Mouse (Mus musculus) gastrocnemius, adult 8-10 months (tissue): ENCODE results near the gene Kpna3. TPM values are rescaled to one million over a fixed set of nuclear protein-coding genes. Genes with fewer than 3 reads are reported as not detected.
"Not testable (repeated sequence)": the region's sequence is repeated elsewhere in the genome, so short reads cannot be mapped to it uniquely, and the experiment has no call there.

ENCODE experiments used
- DNase-seq, 2 experiments: peaks; one replicate each; pipeline ENCODE4 v3.0.0; 2022; ENCODE audit warnings: low spot score in 2 of 2
- total RNA-seq, 4 experiments: library from RNA; stranded (reverse); gene quantifications; 2 replicates each; pipeline ENCODE4 v1.2.4; 2022

Gene Kpna3
- total RNA-seq, 4 experiments from 2014 or later: 113 to 141 (median 124) TPM

GRCm38 (mm10) chr14:61404941-61405340, 34.7 kb downstream of the Kpna3 start:
- no peak for DNase-seq

GRCm38 (mm10) chr14:61394745-61395144, 44.9 kb downstream of the Kpna3 start:
- no peak for DNase-seq

- DNase-seq: peak; percentile 32 to 40
Observed at GRCm38 (mm10) chr14:61390586-61390985, 49.1 kb downstream of the Kpna3 start.

- DNase-seq: no peak
Observed at GRCm38 (mm10) chr14:61367290-61367689, 72.4 kb downstream of the Kpna3 start.

GRCm38 (mm10) chr14:61364656-61365055, 75.0 kb downstream of the Kpna3 start:
- no peak for DNase-seq

- DNase-seq: no peak
Observed at GRCm38 (mm10) chr14:61363734-61364133, 75.9 kb downstream of the Kpna3 start.

- DNase-seq: no peak
Observed at GRCm38 (mm10) chr14:61362268-61362667, 77.4 kb downstream of the Kpna3 start.

GRCm38 (mm10) chr14:61360981-61361511, 78.6 kb downstream of the Kpna3 start:
- DNase-seq: no peak

- DNase-seq: peak; percentile 92 to 93
Observed at GRCm38 (mm10) chr14:61360131-61360980, 79.3 kb downstream of the Kpna3 start, which contains the start of gene Ebpl. TSS of gene Ebpl (minus strand) at chr14:61360439.

- no peak for DNase-seq
Observed at GRCm38 (mm10) chr14:61354251-61355235, 85.1 kb downstream of the Kpna3 start.

- DNase-seq: no peak
Observed at GRCm38 (mm10) chr14:61350808-61351207, 88.9 kb downstream of the Kpna3 start.

GRCm38 (mm10) chr14:61349876-61350275, 89.8 kb downstream of the Kpna3 start:
- no peak for DNase-seq

GRCm38 (mm10) chr14:61346827-61347698, 92.6 kb downstream of the Kpna3 start:
- no peak for DNase-seq

GRCm38 (mm10) chr14:61344590-61344989, 95.1 kb downstream of the Kpna3 start:
- no peak for DNase-seq

GRCm38 (mm10) chr14:61339381-61339780, 100.3 kb downstream of the Kpna3 start:
- DNase-seq: peak in 1 of 2 experiments; percentile 27

- peak; percentile 73 to 80 for DNase-seq
Observed at GRCm38 (mm10) chr14:61330996-61331561, 108.6 kb downstream of the Kpna3 start.

GRCm38 (mm10) chr14:61330591-61330990, 109.1 kb downstream of the Kpna3 start:
- DNase-seq: no peak

- DNase-seq: peak; percentile 69 to 80
Observed at GRCm38 (mm10) chr14:61327618-61328450, 111.8 kb downstream of the Kpna3 start.

GRCm38 (mm10) chr14:61327007-61327406, 112.7 kb downstream of the Kpna3 start:
- not testable (repeated sequence) for DNase-seq
